Comparison of ENCODE assay signal across 9 mouse cellular contexts in genomic region chr12:70913429-70913828, GRCm38 (mm10). TPM values are rescaled to one million over a fixed set of nuclear protein-coding genes. Genes with fewer than 3 reads are reported as not detected.
A peak's percentile ranks its signal among the peaks of the same experiment; 100 is the strongest.
DNase-seq lines count a peak whose midpoint lies in the region; ATAC-seq and TF ChIP-seq lines count a peak whose summit lies in the region.
"Had no signal": no experiment of that assay in that cellular context is flagged by ENCODE, and none has a peak within 500 bp of the region (broad histone marks: within the 10 kb centered on the region; RNA-seq: fewer than 3 reads in every experiment).

No protein-coding gene starts in this region.

- intact Hi-C loops in left cerebral cortex, postnatal 4 days (cut with DNase I): no loop called here

- no peaks in the 10 kb centered on the region for H3K79me3 ChIP-seq in C2C12 (ENCODE audit: low read depth)

- no peaks in the 10 kb centered on the region for H3K27me3 ChIP-seq in forebrain, embryonic 11.5 days (ENCODE audit: control insufficient read depth, insufficient read depth, low read length)
- no peaks in the 10 kb centered on the region for H3K27me3 ChIP-seq in forebrain, embryonic 16.5 days (replicated peaks; ENCODE audit: control insufficient read depth, insufficient read depth, low read length)
- H3K27me3 ChIP-seq in C2C12 (ENCODE audit: control insufficient read depth, insufficient read depth, insufficient read length): no peaks in the 10 kb centered on the region
- no peaks in the 10 kb centered on the region for H3K27me3 ChIP-seq in neural tube, embryonic 11.5 days (ENCODE audit: control insufficient read depth, insufficient read depth, low read length)

- H3K27ac ChIP-seq in forebrain, embryonic 11.5 days (ENCODE audit: low read depth, low read length): no peak overlapping the region
- H3K27ac ChIP-seq in forebrain, embryonic 16.5 days (ENCODE audit: low read length): no peak overlapping the region
- H3K27ac ChIP-seq in neural tube, embryonic 11.5 days (ENCODE audit: low read depth, low read length): no peak overlapping the region
- H3K27ac ChIP-seq: limb, embryonic 13.5 days had no signal

- no peak overlapping the region for H3K9ac ChIP-seq in forebrain, embryonic 11.5 days (ENCODE audit: low read length)
- no peak overlapping the region for H3K9ac ChIP-seq in forebrain, embryonic 16.5 days (replicated peaks; ENCODE audit: low read depth, low read length)
- no peak overlapping the region for H3K9ac ChIP-seq in neural tube, embryonic 11.5 days (ENCODE audit: low read length)
- H3K9ac ChIP-seq: limb, embryonic 13.5 days had no signal

- no peaks in the 10 kb centered on the region for H3K9me3 ChIP-seq in forebrain, embryonic 11.5 days (ENCODE audit: control insufficient read depth, low read length)
- no peaks in the 10 kb centered on the region for H3K9me3 ChIP-seq in forebrain, embryonic 16.5 days (ENCODE audit: control insufficient read depth, low read length)
- no peaks in the 10 kb centered on the region for H3K9me3 ChIP-seq in neural tube, embryonic 11.5 days (ENCODE audit: control insufficient read depth, low read length)
- H3K9me3 ChIP-seq: limb, embryonic 13.5 days had no signal

- no peaks in the 10 kb centered on the region for H3K4me1 ChIP-seq in forebrain, embryonic 11.5 days (replicated peaks; ENCODE audit: control insufficient read depth, insufficient read depth, low read length)
- H3K4me1 ChIP-seq in forebrain, embryonic 16.5 days (replicated peaks; ENCODE audit: control insufficient read depth, insufficient read depth, low read length): no peaks in the 10 kb centered on the region; the same call in 1 of the 2 replicates
- 0 out of 2 replicates have a peak, but pooled peaks cover 3% of the 10 kb centered on the region for H3K4me1 ChIP-seq in neural tube, embryonic 11.5 days (ENCODE audit: control insufficient read depth, insufficient read depth, low read length)

- H3K79me2 ChIP-seq in C2C12 (ENCODE audit: control insufficient read depth, insufficient read depth): no peaks in the 10 kb centered on the region

- DNase-seq in forebrain, embryonic 11.5 days (ENCODE audit: low spot score): peak; percentile 66
- DNase-seq in adrenal gland, postnatal 25 days: peak; percentile 78
- DNase-seq in left cerebral cortex, postnatal 4 days: peak; percentile 43
- peak; percentile 22 for DNase-seq in neural tube, embryonic 11.5 days (ENCODE audit: low spot score)
- peak; percentile 85 to 90 for DNase-seq in thymus, postnatal 36 days

- no peak for ATAC-seq in forebrain, embryonic 11.5 days (replicated peaks; ENCODE audit: low FRiP score)
- no peak for ATAC-seq in forebrain, embryonic 16.5 days
- peak; percentile 33; the same call in 1 of the 2 replicates for ATAC-seq in granulocyte monocyte progenitor cell, adult 5-6 weeks (replicated peaks; ENCODE audit: poor library complexity, severe bottlenecking)
- ATAC-seq in neural tube, embryonic 11.5 days (ENCODE audit: insufficient read depth, low FRiP score, low TSS enrichment): no peak

- H3K36me3 ChIP-seq in forebrain, embryonic 11.5 days (ENCODE audit: control insufficient read depth, insufficient read depth, low read length): no peaks in the 10 kb centered on the region
- H3K36me3 ChIP-seq in forebrain, embryonic 16.5 days (ENCODE audit: control insufficient read depth, insufficient read depth): no peaks in the 10 kb centered on the region
- no peaks in the 10 kb centered on the region for H3K36me3 ChIP-seq in C2C12 (ENCODE audit: control insufficient read depth, insufficient read depth)
- no peaks in the 10 kb centered on the region for H3K36me3 ChIP-seq in neural tube, embryonic 11.5 days (ENCODE audit: control insufficient read depth, insufficient read depth, low read length)
- H3K36me3 ChIP-seq: limb, embryonic 13.5 days had no signal

- no peak overlapping the region for H3ac ChIP-seq in C2C12 (ENCODE audit: control insufficient read depth, insufficient read length, low read depth)

- 40% methylated on average over 3 of the region's 3 CpGs for WGBS in forebrain, embryonic 11.5 days
- 51% methylated on average over 3 of the region's 3 CpGs for WGBS in forebrain, embryonic 16.5 days
- 49% methylated on average over 3 of the region's 3 CpGs for WGBS in neural tube, embryonic 11.5 days

- no peak overlapping the region for H3K4me2 ChIP-seq in forebrain, embryonic 11.5 days (ENCODE audit: low read depth, low read length, severe bottlenecking)
- H3K4me2 ChIP-seq in forebrain, embryonic 16.5 days (ENCODE audit: low read length): no peak overlapping the region
- no peak overlapping the region for H3K4me2 ChIP-seq in neural tube, embryonic 11.5 days (ENCODE audit: low read depth)
- H3K4me2 ChIP-seq: limb, embryonic 13.5 days had no signal

- peak; percentile 62 for TF ChIP-seq CTCF in C2C12 (IDR thresholded peaks at IDR 0.05; ENCODE audit: control insufficient read depth, insufficient read depth, insufficient read length)

- no peak overlapping the region for H3K4me3 ChIP-seq in forebrain, embryonic 11.5 days (ENCODE audit: low read depth, low read length)
- H3K4me3 ChIP-seq in forebrain, embryonic 16.5 days (replicated peaks; ENCODE audit: low read length): no peak overlapping the region
- no peak overlapping the region for H3K4me3 ChIP-seq in C2C12 (ENCODE audit: insufficient read depth, poor library complexity, severe bottlenecking)
- H3K4me3 ChIP-seq in neural tube, embryonic 11.5 days (ENCODE audit: low read depth, low read length): no peak overlapping the region
- H3K4me3 ChIP-seq: limb, embryonic 13.5 days had no signal

TF ChIP-seq in C2C12, 6 proteins besides CTCF, POLR2A, EP300 and RAD21:
- TF ChIP-seq MAX (IDR thresholded peaks at IDR 0.05): no peak
- no peak for TF ChIP-seq CEBPB (IDR thresholded peaks at IDR 0.05; ENCODE audit: low read depth)
- TF ChIP-seq USF1 (IDR thresholded peaks at IDR 0.05; ENCODE audit: low read depth): no peak
- no peak for TF ChIP-seq FOSL1 (IDR thresholded peaks at IDR 0.05; ENCODE audit: insufficient read depth, low read length, poor library complexity, severe bottlenecking)
- TF ChIP-seq MYOD1 (IDR thresholded peaks at IDR 0.05; ENCODE audit: control insufficient read depth, insufficient read length, low read depth): no peak
- no peak for TF ChIP-seq MYOG (IDR thresholded peaks at IDR 0.05; ENCODE audit: control insufficient read depth, extremely low read depth, insufficient read length)

RNA-seq across cellular contexts. Expression of gene Actr10, which starts 24.2 kb away (rescaled TPM):
- 251 and 261 TPM in 2 replicates for polyA plus RNA-seq in forebrain, embryonic 11.5 days (2014; fragmentation: Nextera tagmentation; extraction: Ambion mirVana)
- 199 and 240 TPM in 2 replicates for polyA plus RNA-seq in forebrain, embryonic 16.5 days (2015; fragmentation: Nextera tagmentation; extraction: Ambion mirVana)
- polyA plus RNA-seq in C2C12 (2012; fragmentation: generic; extraction: Trizol): 110 TPM
- 183 and 197 TPM in 2 replicates for total RNA-seq in adrenal gland, postnatal 25 days (2021)
- total RNA-seq in granulocyte monocyte progenitor cell, adult 5-6 weeks (2014; fragmentation: Nextera tagmentation): 52.2 and 73.9 TPM in 2 replicates
- total RNA-seq in granulocyte monocyte progenitor cell, adult 5-6 weeks (2017): 65.9 and 74.6 TPM in 2 replicates
- 100 to 1,000 TPM; 182 to 192 TPM for total RNA-seq in left cerebral cortex, postnatal 4 days (2021)
- polyA plus RNA-seq in neural tube, embryonic 11.5 days (2014; fragmentation: Nextera tagmentation; extraction: Ambion mirVana): 290 and 299 TPM in 2 replicates

Comparison
In these comparisons a context has a peak if more than half of its experiments do, and no peak if none do; other contexts are left out.
1. DNase-seq: peak in every context shown above with its lines; median percentile 88 in thymus, postnatal 36 days; 78 in adrenal gland, postnatal 25 days; 66 in forebrain, embryonic 11.5 days; 43 in left cerebral cortex, postnatal 4 days; 22 in neural tube, embryonic 11.5 days.